Mouse (Mus musculus) lung, adult 10 weeks (tissue): ENCODE results near the gene Atmin. TPM values are rescaled to one million over a fixed set of nuclear protein-coding genes. Genes with fewer than 3 reads are reported as not detected.

Experiments
- polyA plus RNA-seq: library from polyadenylated mRNA; stranded (reverse); fragments of 350-450 nt; fragmentation: Illumina TruSeq; extraction: RNeasy Lipid Tissue Mini Kit (QIAGEN cat#74804); gene quantifications from one replicate; pipeline ENCODE4 v1.2.3, GENCODE M21; 2014; ENCODE audit warnings: low read depth, low replicate concordance; ENCODE audit not compliant: insufficient read depth

The Atmin gene
- polyA plus RNA-seq = 7.1 TPM

DNA sequence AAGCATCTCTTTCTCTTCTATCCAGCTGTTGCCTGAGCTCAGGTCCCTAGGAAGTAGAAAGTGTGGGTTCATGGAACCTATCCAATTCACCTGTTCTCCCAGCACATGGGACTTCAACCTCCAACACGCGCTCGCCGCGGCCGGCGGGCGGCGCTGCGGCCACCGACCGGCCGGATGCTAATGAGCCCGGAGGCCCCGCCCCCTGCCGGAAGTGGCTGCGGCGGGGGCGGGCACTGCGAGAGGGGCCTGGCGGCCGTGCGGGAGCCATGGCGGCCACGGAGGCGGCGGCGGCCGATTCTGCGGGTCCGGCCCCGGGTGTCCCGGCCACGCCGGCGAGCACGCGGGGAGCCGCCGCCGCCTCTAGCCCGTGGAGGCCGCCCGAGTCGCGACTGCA is at the start of gene Atmin:
TSS of gene Atmin (plus strand) at position 233 of the 394 bp plus-strand sequence.

DNA sequence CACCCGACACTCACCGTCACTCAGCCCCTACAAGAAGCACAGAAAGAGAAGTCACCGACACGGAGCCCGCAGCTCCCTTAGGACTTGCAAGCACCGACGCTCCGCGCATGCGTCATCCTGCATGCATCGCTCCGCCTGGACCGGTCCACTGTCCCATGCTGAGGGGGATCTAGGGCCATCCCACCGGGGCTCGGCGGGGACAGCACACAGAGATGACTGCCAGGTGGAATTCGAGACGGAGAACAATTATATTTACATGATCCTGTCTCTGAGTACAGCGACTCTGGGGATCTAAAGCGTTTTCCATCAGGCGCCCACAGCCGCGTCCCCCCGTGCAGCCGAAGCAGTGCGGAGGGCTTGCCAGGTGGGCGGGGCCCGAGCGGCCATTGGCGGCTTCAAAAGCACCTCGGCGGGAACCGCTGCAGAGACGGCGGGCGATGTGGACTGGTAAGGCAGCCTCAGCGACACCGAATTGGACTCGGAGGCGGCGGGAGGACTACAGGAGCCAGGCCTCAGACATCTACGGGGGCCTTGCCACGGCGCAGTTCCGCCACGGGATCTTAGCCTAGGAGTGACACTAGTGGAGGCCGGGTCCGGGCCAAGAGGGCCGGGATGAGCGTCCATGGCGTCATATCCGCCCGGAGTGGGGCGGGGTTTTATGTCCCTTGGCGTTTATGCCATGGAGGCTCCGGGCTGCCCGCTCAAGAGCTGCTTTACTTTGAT is 21.7 kb upstream of the Atmin start, which contains the start of the genes Cmc2 and Cenpn:
TSS of gene Cmc2 (minus strand) at position 119 of the 723 bp plus-strand sequence.
TSS of gene Cenpn (plus strand) at position 394 of the 723 bp plus-strand sequence.

GRCm38 (mm10) chr8:116978631-116979256 is 35.6 kb downstream of the Atmin start, which contains the start of gene 1700030J22Rik:
Gene 1700030J22Rik, minus strand, starts transcription at chr8:116978959.

GRCm38 (mm10) chr8:116993095-116993867 is 50.1 kb downstream of the Atmin start, which contains the start of gene Gcsh:
Gene Gcsh, minus strand, starts transcription at chr8:116993537.

Other genes with a start within 250 kb of the Atmin start
- 1.3 TPM for gene Cdyl2, start 210.4 kb upstream of the Atmin start, polyA plus RNA-seq
- 19.2 TPM for gene Cmc2, start 21.9 kb upstream of the Atmin start, polyA plus RNA-seq
- 0.79 TPM for gene Cenpn, start 21.7 kb upstream of the Atmin start, polyA plus RNA-seq
- gene 1700030J22Rik, start 35.6 kb downstream of the Atmin start, polyA plus RNA-seq = 1.1 TPM
- gene Gcsh, start 50.1 kb downstream of the Atmin start, polyA plus RNA-seq = 31.6 TPM
- gene Pkd1l2, start 139.1 kb downstream of the Atmin start, polyA plus RNA-seq = not detected
- 0.15 TPM for gene Bco1, start 152.5 kb downstream of the Atmin start, polyA plus RNA-seq
- gene Gan, start 214.7 kb downstream of the Atmin start, polyA plus RNA-seq = 1.7 TPM